Mouse (Mus musculus) forebrain, embryonic 11.5 days (tissue): ENCODE measurements around the gene Ttc28. TPM values are rescaled to one million over a fixed set of nuclear protein-coding genes. Genes with fewer than 3 reads are reported as not detected.

Experiments
- ATAC-seq: fragments of 200-750 bp; cut with Nextera tagmentation; replicated peaks from 2 replicates; pipeline ENCODE4 v1.8.0; 2017; ENCODE audit warnings: moderate TSS enrichment; ENCODE audit not compliant: low FRiP score
- DNase-seq: peaks from one replicate; pipeline ENCODE4 v3.0.0-alpha.2; 2017; ENCODE audit warnings: low spot score
- H3K27ac ChIP-seq: fragments of 300-500 bp; sonication (generic); 2 replicates; pipeline ENCODE4 v1.5.1; 2014; ENCODE audit warnings: low read depth, low read length
- H3K27me3 ChIP-seq: fragments of 300-500 bp; sonication (generic); 2 replicates; pipeline ENCODE4 v1.6.1; 2014; ENCODE audit warnings: mild to moderate bottlenecking, low read length, mixed read lengths; ENCODE audit not compliant: control insufficient read depth, insufficient read depth
- H3K36me3 ChIP-seq: fragments of 300-500 bp; sonication (generic); 2 replicates; pipeline ENCODE4 v1.6.1; 2014; ENCODE audit warnings: mild to moderate bottlenecking, low read length, moderate library complexity, mixed read lengths; ENCODE audit not compliant: control insufficient read depth, insufficient read depth
- H3K4me1 ChIP-seq: fragments of 300-500 bp; sonication (generic); replicated peaks from 2 replicates; pipeline ENCODE4 v1.6.1; 2014; ENCODE audit warnings: low read length, mixed read lengths; ENCODE audit not compliant: control insufficient read depth, insufficient read depth
- H3K4me2 ChIP-seq: fragments of 300-500 bp; sonication (generic); 2 replicates; pipeline ENCODE4 v1.6.1; 2014; ENCODE audit warnings: low read depth, mild to moderate bottlenecking, low read length, moderate library complexity, mixed read lengths; ENCODE audit not compliant: severe bottlenecking
- H3K4me3 ChIP-seq: fragments of 300-500 bp; sonication (generic); 2 replicates; pipeline ENCODE4 v1.5.1; 2014; ENCODE audit warnings: low read depth, low read length
- H3K9ac ChIP-seq: fragments of 300-500 bp; sonication (generic); 2 replicates; pipeline ENCODE4 v1.6.1; 2014; ENCODE audit warnings: low read length
- H3K9me3 ChIP-seq: fragments of 300-500 bp; sonication (generic); 2 replicates; pipeline ENCODE4 v1.6.1; 2016; ENCODE audit warnings: low read length, mixed read lengths; ENCODE audit not compliant: control insufficient read depth
- WGBS: fragments of 180-500 bp; shearing (Covaris S2); extraction: QIAGEN DNeasy Blood & Tissue Kit; methylation state at CpG from one replicate; pipeline ENCODE4 v1.1.7; 2014; 5-methylcytosine and 5-hydroxymethylcytosine counted together
- polyA plus RNA-seq: library from polyadenylated mRNA; unstranded; fragments of >200 nt; fragmentation: Nextera tagmentation; extraction: Ambion mirVana; gene quantifications from 2 replicates; pipeline ENCODE4 v1.2.1, GENCODE M21; 2014

Gene Ttc28
- polyA plus RNA-seq, 1 experiment from 2014 or later, result 19.9 TPM

- DNase-seq (no peak), ATAC-seq (no peak)
- Histone ChIP-seq H3K9ac (no peak overlapping the region), H3K4me1 (peaks cover 20% of the 10 kb centered on the region), H3K9me3 (no peaks in the 10 kb centered on the region), H3K27me3 (no peaks in the 10 kb centered on the region), H3K27ac (peak overlapping the region; percentile 41), H3K4me3 (no peak overlapping the region), H3K4me2 (no peak overlapping the region), H3K36me3 (no peaks in the 10 kb centered on the region)
- WGBS, result 40% methylated on average over 15 of the region's 15 CpGs
Observed at GRCm38 (mm10) chr5:111200167-111200840, 320.7 kb downstream of the Ttc28 start.

DNA sequence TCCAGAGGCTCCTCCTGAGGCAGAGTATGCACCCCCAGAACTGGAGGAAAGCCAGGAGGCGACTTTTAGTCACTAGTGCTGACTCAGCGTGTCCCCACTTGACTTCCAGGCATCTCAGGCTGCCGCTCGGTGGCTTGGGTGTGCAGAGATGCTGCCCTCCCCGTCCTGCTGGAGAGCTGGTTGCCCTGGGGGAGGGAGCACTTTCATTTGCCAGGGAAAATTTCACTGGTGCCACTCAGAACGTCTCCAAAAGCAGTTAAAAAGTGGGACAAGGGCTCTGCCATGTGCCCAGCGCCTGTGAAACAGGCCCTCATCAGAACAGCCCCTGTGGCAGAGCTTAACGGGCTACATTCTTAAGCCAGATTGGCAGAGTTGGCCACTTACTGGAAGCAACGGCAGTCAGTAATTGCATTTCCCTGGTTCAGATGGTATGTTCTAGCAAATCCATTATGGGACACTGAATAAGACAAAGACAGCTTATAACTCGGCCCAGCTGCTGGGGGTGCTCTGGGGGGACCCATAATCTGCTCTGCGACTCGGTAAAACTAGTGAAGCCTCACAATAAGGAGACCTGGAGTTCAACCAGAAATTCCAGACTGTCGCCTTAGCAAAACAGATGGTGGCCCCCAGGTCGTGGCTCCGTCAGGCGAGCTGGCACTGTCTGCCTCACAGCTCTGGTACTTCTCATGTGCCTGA is 321.5 kb downstream of the Ttc28 start:
- DNase-seq (no peak), ATAC-seq (0 out of 2 replicates have a peak, but pooled peaks have one; percentile 37)
- Histone ChIP-seq H3K27me3 (no peaks in the 10 kb centered on the region), H3K36me3 (no peaks in the 10 kb centered on the region), H3K27ac (peak overlapping the region; percentile 41; the same call in 1 of the 2 replicates), H3K9ac (0 out of 2 replicates have a peak overlapping the region, but pooled peaks have one; percentile 1), H3K4me3 (no peak overlapping the region), H3K4me1 (peaks cover 16% of the 10 kb centered on the region), H3K4me2 (no peak overlapping the region), H3K9me3 (no peaks in the 10 kb centered on the region)
- 44% methylated on average over 16 of the region's 16 CpGs for WGBS

GRCm38 (mm10) chr5:111204221-111204620 is 324.6 kb downstream of the Ttc28 start:
- no peak overlapping the region for H3K9ac ChIP-seq
- 77% methylated on average over 5 of the region's 5 CpGs for whole genome bisulfite sequencing
- no peaks in the 10 kb centered on the region for H3K9me3 ChIP-seq
- no peak overlapping the region for H3K27ac ChIP-seq
- H3K36me3 ChIP-seq, result no peaks in the 10 kb centered on the region
- no peaks in the 10 kb centered on the region for H3K27me3 ChIP-seq
- no peak overlapping the region for H3K4me3 ChIP-seq
- ATAC-seq (no peak), DNase-seq (no peak)
- peaks cover 17% of the 10 kb centered on the region for H3K4me1 ChIP-seq
- no peak overlapping the region for H3K4me2 ChIP-seq

GRCm38 (mm10) chr5:111204976-111205586 is 325.5 kb downstream of the Ttc28 start:
- no peak for ATAC-seq
- Histone ChIP-seq H3K27me3 (no peaks in the 10 kb centered on the region), H3K36me3 (no peaks in the 10 kb centered on the region), H3K4me1 (peaks cover 15% of the 10 kb centered on the region), H3K27ac (no peak overlapping the region), H3K9ac (no peak overlapping the region), H3K4me2 (no peak overlapping the region), H3K4me3 (no peak overlapping the region), H3K9me3 (no peaks in the 10 kb centered on the region)
- 49% methylated on average over 4 of the region's 4 CpGs for WGBS
- DNase-seq, result no peak

- Histone ChIP-seq H3K27ac (no peak overlapping the region), H3K27me3 (no peaks in the 10 kb centered on the region), H3K4me2 (no peak overlapping the region), H3K9ac (no peak overlapping the region), H3K4me1 (peaks cover 9% of the 10 kb centered on the region; the same call in 1 of the 2 replicates), H3K4me3 (no peak overlapping the region), H3K9me3 (no peaks in the 10 kb centered on the region), H3K36me3 (no peaks in the 10 kb centered on the region)
- 37% methylated on average over 4 of the region's 4 CpGs for whole genome bisulfite sequencing
- no peak for DNase-seq
- ATAC-seq, result no peak
Observed at GRCm38 (mm10) chr5:111205817-111206216, 326.2 kb downstream of the Ttc28 start.

- H3K27me3 ChIP-seq, result no peaks in the 10 kb centered on the region
- H3K4me2 ChIP-seq, result 0 out of 2 replicates have a peak overlapping the region, but pooled peaks have one; percentile 18
- H3K9ac ChIP-seq, result no peak overlapping the region
- H3K27ac ChIP-seq, result no peak overlapping the region
- no peaks in the 10 kb centered on the region for H3K9me3 ChIP-seq
- no peaks in the 10 kb centered on the region for H3K36me3 ChIP-seq
- peaks cover 3% of the 10 kb centered on the region; the same call in 1 of the 2 replicates for H3K4me1 ChIP-seq
- H3K4me3 ChIP-seq, result no peak overlapping the region
- DNase-seq (no peak), ATAC-seq (peak; percentile 7; the same call in 1 of the 2 replicates)
- 43% methylated on average over 8 of the region's 8 CpGs for WGBS
Observed at GRCm38 (mm10) chr5:111207924-111208659, 328.5 kb downstream of the Ttc28 start.

- no peak overlapping the region for H3K27ac ChIP-seq
- no peak overlapping the region for H3K9ac ChIP-seq
- no peak overlapping the region for H3K4me2 ChIP-seq
- no peak overlapping the region for H3K4me3 ChIP-seq
- 49% methylated on average over 5 of the region's 5 CpGs for WGBS
- peaks cover 3% of the 10 kb centered on the region; the same call in 1 of the 2 replicates for H3K4me1 ChIP-seq
- no peaks in the 10 kb centered on the region for H3K27me3 ChIP-seq
- DNase-seq (peak; percentile 68), ATAC-seq (peak; percentile 61; the same call in 1 of the 2 replicates)
- H3K36me3 ChIP-seq, result no peaks in the 10 kb centered on the region
- no peaks in the 10 kb centered on the region for H3K9me3 ChIP-seq
Observed at GRCm38 (mm10) chr5:111208660-111208969, 329.0 kb downstream of the Ttc28 start.

DNA sequence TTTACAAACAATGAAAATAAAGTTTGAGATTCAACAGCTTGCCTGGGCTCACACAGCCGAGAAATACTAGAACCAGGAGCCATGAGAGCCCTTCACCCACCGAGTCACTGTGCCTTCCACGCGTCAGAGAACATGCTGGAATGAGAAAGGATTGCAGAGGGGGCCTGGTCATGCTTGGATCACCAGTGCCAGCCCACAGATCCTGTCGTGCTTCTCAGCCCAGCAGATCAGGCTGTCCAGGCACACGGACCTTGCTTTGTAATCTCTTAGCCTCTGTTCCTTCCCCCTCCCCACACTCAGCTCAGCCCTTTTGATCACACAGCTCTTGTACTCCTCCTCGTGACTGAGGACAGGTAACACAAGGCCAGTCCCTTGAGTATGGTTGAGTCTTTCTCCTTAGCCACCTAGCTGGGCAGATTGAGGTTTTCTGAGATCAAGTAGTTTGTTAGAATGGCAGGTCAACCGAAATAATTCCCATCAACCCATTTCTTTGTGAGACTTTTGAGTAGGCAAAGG is 334.4 kb downstream of the Ttc28 start:
- Histone ChIP-seq H3K27me3 (peaks cover 1% of the 10 kb centered on the region), H3K9me3 (no peaks in the 10 kb centered on the region), H3K9ac (no peak overlapping the region), H3K27ac (no peak overlapping the region), H3K4me1 (peaks cover 9% of the 10 kb centered on the region; the same call in 1 of the 2 replicates), H3K4me3 (no peak overlapping the region), H3K36me3 (no peaks in the 10 kb centered on the region), H3K4me2 (no peak overlapping the region)
- WGBS, result 46% methylated on average over 8 of the region's 8 CpGs
- ATAC-seq (no peak), DNase-seq (no peak)
